Mouse (Mus musculus) cerebellum, adult 9-10 months (tissue): ENCODE measurements around the gene Wap.
A peak's percentile ranks its signal among the peaks of the same experiment; 100 is the strongest.

Experiments
- DNase-seq: peaks from one replicate; pipeline ENCODE4 v3.0.0; 2022

The Wap gene

DNA sequence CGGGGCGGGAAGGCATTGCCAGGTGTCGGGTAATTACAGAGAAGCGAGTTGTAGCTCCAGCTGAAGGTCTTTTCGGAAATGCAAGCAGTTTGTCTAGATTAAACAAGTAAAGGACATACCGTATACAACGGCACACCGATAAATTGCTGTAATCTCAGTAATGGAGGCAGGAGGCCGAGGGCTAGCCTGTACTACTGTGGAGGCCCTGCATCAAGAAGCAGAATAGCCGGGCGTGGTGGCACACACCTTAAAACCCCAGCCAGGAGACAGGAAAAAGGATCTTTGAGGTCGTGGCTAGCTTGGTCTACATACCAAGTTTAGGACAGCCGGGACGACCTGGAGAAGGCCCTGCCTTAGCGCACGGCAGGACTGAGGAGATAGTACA, 12.1 kb downstream of the Wap start:
- DNase-seq, result no peak

DNA sequence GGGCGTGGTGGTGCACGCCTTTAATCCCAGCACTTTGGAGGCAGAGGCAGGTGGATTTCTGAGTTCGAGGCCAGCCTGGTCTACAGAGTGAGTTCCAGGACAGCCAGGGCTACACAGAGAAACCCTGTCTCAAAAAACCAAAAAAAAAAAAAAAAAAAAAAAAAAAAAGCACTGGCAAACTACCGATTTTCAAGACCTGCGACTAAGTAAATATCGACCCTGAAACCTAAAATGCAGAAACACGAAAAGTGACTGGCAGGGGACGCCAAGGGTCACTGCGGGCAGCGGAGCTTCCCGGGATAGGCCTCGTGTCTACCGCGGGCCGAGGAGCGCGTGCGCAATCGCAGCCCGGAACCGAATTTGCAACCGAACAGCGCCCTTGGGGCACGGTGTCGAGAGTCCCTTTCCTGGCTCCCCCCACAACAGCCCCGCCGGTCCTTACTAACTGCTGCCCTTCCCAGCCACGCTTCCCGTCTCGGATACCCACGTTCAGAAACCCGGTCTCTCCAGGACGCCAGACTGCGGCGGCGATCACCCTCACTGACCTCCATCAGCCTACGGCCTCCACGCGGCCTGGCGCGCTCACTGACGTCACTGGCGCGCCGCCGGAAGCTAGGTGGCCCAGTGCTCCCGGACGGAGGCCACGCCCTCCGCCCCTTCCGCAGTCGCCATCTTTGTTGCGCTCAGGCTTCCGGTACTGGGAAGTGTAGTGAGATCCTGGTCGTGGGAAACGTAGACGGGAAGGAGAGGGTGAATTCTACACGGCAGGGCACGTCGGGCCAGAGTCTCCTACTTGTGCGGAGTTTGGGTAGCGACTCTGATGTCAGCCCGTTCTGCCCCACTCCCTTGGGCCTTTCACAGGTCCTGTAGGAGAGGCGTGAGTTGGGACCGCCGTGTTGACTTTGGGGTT, 12.7 kb downstream of the Wap start, which contains the start of gene Tbrg4:
TSS of gene Tbrg4 (minus strand) at position 590 of the 910 bp plus-strand sequence.
- peak; percentile 93 for DNase-seq

DNA sequence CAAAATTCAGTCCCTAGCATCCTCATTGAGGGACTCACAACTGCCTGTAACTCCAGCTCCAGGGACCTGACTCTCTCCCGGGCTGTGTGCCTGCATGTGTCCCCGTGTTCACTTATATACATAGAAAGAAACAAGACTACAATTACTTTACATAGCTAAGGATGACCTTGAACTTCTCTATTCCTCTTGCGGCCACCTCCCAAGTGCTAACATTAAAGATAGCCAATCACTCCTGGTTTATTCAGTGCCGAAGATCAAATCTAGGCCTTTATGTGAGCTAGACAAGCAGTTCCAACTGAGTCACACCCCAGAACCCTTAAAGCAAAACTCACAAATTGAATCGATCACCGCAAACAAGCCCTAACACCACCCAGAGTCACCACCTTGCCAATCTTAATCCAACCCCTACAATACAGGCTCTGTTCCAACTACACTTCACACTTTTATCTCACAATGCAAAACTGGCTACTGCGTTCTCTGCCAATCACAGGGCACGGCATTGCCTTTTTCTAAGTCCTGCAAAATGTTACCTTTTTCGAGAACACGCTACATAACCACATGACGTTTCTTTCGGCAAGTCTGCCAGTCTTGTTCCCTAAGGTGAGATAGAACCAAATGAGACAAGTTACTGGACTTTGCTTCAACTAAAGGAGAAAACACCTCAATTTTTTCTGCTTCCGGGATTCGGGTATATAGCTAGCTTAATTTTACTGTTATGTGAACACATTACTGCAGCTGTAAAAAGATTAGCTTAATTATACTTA, 13.6 kb downstream of the Wap start:
- DNase-seq, result peak; percentile 51

DNA sequence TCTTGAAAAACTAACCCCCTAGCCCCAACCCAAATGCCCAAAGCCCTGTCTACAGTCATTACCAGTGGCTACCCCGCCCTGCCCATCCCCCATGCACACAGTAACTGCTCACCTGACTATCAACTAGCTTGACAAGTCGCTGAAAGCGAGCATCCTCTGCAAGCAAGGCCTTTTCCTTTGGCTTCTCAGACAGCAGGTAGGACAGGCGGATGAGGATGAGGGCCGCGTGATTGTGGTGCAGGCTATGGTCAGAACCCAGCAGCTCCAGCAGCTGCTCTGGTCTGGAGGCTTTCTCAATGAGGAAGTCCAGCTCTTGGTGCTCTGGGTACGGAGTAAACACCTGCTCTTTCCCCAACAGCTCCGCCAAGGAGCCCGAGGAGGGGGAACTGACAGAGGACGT, 14.7 kb downstream of the Wap start:
- DNase-seq, result no peak

DNA sequence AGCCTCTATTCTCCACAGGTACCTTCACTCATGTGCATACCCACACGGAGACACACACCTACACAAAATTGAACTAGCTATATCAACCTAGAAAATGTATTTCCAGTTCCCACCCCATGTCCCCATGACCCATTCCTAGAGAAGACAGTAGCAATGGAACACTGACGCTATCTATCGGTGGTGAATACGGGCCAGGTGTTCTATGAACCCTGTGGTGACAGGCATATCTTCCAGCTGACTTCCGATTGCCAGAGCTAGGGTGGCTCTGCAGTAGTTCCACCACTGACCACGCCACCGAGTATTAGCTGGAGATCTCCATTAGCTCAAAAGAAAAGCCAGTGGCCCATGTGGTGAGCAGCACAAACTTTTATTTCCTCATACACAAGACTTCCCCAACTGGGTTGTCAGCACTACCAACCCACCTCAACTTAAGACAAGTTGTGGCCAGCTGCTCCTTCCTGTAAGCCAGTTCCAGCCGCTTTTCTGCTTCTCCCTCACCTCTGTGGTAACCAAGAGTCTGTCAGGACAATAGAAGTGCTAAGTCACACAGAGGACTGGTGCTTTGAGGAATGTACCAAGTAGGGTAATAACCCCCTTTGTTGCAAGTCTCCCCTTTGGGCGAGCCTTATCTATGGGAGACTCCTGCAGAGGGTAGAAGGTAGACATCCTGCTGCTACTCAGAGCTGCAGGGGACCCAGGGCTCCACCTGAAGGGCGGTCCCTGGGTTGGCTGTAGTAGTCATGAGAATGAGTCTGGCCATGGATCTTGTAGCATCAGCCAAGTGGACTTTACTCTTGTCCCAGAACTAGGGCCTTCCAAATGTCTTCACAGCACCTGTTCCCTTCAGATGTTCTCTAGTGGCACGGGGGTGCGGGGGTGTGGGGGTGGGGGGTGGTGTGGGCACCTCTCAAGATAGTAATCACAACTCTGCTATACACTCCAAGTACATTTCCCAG, 22.9 kb downstream of the Wap start:
- DNase-seq, result no peak

DNA sequence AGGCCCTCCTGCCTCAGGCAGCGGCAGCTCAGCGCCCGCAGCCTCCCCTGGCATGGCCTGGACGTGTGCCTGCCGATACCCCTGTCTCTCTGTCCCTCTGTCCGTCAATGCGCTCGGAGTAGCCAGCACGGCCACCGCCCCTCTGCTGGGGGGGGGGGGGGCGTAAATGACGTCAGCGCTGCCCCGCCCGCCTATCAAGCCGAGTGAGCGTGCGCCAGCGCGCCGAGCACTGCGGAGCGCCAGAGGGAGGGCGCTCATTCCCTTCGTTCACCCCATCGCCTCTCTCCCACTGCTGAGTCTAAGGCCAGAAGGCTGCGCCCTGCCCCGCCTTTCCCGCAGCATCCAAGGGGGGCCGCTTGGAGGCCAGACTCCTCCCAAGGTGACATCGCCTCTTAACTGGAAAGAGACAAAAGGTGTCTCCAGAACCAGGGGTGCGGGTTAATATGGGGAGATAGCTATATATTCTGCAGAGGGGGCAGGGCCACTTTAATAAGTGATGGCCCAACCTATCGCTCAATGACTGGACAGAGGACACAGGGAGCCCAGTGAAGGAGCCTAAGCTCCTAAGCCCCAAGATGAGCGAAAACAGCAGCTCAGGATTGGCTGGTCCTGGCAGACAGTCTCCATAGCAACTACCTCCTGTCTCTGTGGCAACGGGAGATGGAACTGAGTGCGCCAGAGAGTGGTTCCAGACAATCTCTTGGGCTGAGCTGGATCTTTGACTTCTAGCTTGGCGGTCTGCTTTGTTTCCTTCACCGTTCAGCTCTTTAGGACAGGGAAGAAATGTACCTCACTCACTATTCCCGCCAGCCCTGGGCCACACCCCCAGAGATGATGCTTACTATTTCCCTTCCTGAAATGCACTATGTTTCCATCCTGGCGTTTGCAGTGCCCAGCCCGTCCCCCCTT, 32.7 kb downstream of the Wap start, which contains the start of gene Nacad:
TSS of gene Nacad (minus strand) at position 563 of the 909 bp plus-strand sequence.
- DNase-seq, result peak; percentile 89

DNA sequence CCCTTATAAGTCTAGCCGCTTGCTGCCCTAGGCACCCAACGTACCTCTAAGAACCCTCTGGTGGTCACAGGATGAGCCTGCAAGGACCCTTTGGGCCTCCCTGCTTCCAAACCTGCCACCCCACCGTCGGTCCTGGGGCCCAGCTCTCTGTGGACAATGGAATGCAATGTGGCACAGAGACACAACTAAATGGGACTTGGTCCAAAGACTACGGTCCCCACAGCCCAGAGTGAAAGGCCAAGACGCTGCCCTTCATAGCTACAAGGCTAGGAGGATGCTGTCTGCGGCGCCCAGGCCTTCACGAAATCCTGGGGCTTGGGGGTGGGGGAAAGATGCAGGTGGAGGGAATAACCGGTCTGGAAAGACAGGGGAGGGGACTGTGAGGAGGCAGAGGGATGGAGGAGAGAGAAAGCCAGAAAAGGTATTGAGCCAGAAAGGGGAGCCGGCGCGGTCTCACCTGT, 33.4 kb downstream of the Wap start:
- peak; percentile 77 for DNase-seq

DNA sequence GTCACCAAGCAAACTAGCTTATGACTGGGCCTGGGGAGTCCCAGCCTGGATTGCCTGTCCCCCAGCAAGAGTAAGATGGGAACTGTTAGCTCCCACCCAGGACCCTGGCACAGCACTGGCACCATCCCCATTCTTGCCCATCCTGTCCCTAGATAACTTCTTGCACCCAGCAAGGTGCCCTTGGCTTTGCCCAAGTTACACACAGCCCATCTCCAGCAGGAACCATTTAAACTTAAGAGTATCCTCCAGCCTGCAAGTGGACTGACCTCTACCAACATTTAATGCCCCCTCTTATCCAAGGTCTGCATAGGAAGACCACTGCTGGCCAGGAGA, 33.9 kb downstream of the Wap start:
- peak; percentile 64 for DNase-seq

DNA sequence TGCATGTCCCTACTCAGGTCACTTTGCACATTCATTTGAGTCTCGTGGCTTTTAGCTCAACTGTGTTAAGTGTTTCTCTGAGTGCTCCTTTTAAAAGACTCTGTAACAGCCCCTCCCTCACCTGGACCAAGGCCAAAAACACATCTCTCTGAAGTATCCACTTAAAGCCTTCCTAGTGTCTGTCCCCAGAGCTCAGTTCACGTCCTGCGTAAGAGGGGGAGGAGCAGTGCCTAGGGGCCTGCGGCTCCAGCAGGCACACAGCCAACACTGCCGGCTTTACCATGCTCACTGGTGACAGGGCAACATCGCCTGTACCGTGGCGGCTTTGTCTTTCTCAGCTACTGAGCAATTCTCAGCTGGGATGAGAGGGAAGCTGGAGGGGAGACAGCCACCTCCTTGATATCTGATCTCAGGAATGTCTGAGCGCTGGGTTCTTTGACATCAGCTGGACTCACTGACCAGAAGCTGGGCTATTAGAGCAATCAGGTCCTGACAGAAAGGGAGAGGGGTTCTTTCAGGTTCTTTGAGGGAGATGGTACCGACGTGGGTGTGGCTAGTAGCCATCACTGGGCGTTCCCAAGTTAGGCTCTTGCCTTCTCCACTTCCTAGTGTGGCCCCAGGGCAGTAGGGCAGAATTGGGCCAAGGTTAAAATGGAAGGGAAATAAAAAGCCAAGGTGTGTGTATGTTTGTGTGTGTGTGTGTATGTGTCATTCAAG, 34.4 kb downstream of the Wap start:
- peak; percentile 81 for DNase-seq

DNA sequence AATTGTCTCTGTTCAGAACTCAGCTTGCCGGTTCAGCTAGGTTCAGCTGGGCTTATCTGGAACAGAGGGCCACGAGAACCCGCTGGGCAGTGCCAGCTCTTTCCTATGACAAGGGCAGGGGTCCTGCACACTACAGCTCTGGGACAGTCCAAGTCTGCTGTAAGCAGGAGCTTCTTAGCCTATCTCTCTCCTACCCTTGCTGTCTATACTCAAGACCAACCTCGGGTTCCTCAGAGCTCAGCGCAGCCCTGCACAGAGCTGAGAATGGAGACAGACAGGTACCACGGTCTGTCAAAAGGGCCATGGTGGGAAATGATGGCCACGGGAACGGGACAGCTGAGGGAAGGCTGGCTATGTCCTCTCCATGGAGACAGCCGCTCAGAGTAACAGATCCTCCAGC, 35.2 kb downstream of the Wap start:
- DNase-seq, result no peak

DNA sequence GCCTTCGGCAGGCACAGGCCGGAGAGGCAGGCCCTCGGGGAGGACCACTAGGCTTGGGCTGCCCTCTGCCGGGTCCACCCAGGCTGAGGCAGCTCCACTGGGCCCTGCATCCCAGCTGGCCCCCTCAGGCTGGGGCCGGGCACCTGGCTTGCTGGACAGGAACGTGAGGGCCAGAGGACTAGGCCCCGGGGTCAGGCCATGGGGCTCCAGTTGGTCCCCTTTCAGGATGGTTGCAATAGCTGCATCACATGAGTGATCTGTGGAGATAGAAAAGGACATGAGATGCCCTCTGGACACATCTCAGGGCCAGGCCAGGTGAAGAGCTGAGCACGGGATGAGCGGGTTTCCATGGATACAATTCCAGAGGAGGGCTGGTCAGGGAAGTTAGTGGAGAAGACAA, 35.8 kb downstream of the Wap start:
- no peak for DNase-seq

DNA sequence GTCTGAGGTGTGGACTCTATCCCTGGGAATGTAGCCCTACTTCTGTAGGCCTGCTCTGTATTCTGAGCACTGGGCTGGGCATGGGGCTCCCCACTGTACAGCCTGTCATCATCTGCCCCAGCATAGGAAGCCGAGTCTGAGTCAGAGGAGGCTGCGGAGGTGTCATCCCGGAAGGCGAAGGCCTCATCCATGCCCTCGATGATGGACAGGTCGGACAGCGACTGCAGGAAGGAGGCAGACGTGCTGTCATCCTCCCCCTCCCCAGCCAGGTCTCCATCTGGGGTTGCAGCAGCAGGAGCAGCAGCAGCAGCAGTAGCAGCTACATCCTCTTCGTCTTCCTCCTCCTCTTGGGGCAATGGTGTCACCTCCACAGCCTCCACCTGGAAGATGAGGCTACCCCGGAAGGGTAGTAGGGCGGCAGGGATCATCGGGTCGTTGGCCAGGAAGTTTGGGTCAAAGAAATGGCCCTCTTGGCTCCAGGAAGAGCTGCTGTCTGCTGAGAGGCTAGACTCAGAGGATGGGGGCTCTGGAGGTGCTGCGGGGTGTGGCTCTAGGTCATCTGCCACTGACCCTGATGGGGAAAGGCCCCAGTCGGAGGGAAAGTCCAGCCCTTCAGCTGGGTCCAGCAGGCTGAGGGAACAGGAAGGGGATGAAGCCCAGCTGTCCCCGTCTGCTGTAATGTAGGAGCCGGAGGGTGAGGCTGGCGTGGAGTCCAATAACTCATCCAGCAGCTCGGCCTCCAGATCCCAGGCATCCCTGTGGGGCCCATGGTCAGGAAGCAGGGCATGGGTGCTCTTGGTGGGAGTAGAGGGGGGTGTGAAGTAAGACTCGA, 36.6 kb downstream of the Wap start:
- DNase-seq, result no peak

DNA sequence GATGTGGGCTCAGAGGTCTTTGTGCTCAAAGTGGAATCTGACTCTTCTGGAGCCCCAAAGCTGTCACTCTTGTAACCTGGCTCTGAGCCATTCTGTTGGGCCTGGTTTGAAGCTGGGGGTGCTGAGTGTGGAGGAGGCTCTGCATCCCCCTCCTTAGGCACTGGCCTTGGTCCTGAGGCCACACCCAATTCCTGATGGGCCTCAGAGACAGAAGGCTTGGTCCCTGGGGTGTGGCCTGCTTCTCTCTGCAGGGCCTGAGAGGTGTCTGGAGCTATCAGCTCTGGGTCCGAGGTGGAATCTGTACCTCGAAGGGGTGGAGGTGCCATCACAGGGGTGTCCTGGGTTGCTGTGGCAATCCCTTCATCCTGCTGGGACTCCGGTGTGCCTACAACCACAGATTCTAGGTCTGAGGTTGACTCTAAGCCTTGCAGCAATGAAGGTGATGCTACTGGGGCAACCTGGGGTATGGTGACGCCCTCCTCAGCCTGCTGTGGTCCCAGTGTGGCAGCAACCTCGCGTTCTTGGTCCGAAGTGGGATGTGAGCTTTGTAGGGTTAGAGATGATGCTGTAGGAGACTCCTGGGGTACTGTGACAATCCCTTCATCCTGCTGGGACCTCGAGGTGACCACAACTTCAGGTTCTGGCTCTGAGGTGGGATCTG, 38.0 kb downstream of the Wap start:
- DNase-seq, result no peak

DNA sequence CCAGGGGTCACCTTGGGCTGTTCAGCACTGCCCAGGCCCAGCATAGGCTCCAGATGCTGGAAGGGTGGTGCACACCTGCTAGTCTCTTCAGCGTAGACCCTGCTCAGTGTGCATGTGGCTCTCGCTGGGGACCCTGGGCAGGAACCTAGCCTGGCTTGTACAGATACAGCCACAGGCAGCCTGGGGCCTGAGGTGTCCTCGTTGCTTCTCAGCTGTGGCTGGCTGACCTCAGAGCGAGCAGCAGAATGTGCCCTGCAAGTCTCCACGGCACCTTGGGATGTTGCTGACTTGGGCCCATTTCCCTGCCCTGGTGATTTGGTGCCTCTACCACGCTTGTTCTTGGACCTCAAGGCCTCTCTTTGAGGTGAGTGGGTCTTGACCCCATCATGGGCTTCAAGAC, 38.6 kb downstream of the Wap start:
- peak; percentile 38 for DNase-seq

DNA sequence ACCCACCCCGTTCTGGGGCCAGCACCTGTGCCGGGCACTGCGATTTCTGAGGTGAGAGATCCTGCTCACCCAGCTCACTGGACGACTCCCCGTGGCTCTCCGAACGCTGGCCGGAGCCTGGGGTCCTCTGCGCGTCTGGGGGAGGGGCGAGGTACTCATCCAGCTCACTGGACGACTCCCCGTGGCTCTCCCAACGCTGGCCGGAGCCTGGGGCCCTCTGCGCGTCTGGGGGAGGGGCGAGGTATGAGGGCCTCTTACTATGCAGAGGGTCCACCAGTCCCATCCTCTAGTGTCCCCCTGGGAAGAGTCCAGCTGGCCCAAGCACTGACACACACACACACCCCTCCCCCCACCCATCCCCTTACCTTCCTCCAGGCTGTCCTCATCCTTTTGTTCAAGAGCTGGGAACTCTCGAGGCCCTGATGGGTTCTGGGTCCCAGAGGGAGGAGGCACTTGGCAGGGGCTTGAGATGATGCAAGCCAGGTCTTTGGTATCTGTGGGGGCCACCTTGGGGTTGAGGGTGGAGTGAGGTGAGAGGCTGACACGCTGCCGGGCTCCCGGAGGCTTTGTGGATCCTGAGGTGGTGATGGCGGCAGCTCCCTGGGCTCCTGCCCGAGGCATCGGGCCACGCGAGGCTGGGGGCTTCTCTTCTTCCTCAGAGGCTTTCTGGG, 39.3 kb downstream of the Wap start:
- peak; percentile 53 for DNase-seq

DNA sequence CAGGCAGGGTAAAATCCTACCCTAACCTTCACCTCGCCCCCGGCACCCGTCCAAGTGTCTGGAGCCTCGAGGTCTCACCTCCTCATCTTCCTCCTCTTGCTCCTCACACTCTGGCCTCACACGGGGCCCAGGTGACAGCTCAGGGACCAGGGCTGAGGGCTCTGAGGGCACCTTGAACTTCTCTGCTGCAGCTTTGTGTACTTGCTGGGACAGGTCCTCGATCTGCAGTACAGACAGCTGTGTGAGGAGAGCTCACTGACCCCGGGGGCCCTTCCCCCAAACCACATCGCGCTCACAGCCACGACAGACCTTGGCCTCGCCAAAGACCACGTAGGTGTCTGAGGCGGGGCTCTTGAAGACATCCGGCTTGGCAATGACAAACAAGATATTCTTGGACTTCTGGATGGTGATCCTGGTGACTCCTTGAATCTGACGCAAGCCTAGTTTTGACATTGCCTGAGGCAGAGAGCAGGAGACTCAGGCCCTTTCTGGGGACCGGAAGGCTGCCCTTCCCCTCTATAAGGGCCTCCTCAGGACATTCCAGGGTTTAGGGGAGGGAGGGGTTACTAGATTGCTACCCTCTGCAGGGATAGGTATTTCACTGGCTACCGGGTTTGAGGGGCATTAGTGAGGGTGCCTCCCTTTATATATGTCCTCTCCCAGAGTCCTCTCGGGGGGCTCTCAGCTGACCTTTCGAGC, 40.1 kb downstream of the Wap start:
- DNase-seq, result no peak

DNA sequence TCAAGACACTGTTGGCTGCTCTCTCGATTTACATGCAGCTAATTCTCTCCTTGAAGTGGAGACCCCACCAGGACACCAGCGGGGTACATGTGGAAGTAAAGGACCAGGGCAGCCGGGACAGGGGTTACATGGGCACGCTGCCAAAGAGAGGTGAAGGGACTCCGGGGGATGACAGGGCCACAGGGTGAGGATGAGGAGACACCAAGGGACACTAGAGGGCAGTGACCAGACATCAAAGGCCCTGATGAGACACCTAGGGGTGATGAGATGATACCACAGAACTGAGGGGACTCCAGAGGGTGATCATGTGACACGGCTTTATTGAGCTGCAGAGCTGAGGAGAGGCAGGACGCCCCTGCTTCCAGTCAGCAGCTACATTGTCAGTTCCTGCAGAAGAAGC, 40.9 kb downstream of the Wap start:
- DNase-seq, result no peak

DNA sequence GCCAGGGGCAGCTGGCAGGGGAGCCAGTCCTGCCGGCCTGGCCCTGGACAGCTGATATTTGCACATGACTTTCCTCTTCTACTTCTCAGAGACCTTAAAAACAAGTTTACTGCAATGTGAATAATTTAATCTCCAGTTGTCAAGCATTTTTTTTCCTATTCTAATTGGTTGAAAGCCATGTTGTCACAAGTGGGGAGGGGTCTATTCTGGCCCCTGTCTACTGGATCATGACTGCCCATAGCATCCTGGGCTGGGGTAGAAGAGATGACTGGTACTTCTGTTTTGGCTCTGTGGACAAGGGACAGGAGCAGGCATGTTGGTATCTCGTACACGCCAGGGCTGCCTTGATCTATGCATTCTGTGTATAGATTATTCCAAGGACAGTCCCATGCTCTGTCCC, 41.8 kb downstream of the Wap start:
- DNase-seq, result no peak
